Mouse (Mus musculus) B cell, adult 2 months (primary cell): Measurements from ENCODE around the gene Prl3d3.
"Not testable (repeated sequence)": the region's sequence is repeated elsewhere in the genome, so short reads cannot be mapped to it uniquely, and the experiment has no call there.

Source experiments
- DNase-seq, 2 experiments: peaks; one replicate each; pipeline ENCODE4 v3.0.0; 2022

Prl3d3 gene

GRCm38 (mm10) chr13:27156490-27156889 lies at the start of gene Prl3d3:
Prl3d3 (plus strand) TSS chr13:27156790.
- not testable (repeated sequence) for DNase-seq

GRCm38 (mm10) chr13:27121398-27121797 lies 35.2 kb upstream of the Prl3d3 start, which contains the start of gene Prl3d2:
Prl3d2 (plus strand) TSS chr13:27121698.
- not testable (repeated sequence) for DNase-seq

- no peak for DNase-seq
These were observed 8.3 kb upstream of the Prl3d3 start for GRCm38 (mm10) chr13:27148264-27148663.

GRCm38 (mm10) chr13:27196359-27196758 lies 39.8 kb downstream of the Prl3d3 start, which contains the start of gene Prl3c1:
Prl3c1 (plus strand) TSS chr13:27196659.
- DNase-seq, result no peak
